Mouse (Mus musculus): ENCODE measurements around the gene Laptm5.

Laptm5 gene
- long read RNA-seq, experiment 1, transcript Laptm5-207 (8 exons, 2,600 nt): major isoform, 16 of 27 reads
- long read RNA-seq, experiment 1, partial matches to known transcripts: 10 of 27 reads
- long read RNA-seq, experiment 1, other reads (novel, unspliced or antisense): 1 of 27 reads
- long read RNA-seq, experiment 2, transcript Laptm5-207 (8 exons, 2,600 nt): major isoform, 16 of 22 reads
- long read RNA-seq, experiment 2, partial matches to known transcripts: 0 of 22 reads
- long read RNA-seq, experiment 2, other reads (novel, unspliced or antisense): 6 of 22 reads

GRCm38 (mm10) chr4:130913077-130913476 is at the start of gene Laptm5:
TSS of gene Laptm5 (plus strand) at chr4:130913125.
- intact Hi-C loops (cut with DNase I): no loop called here

GRCm38 (mm10) chr4:130865460-130865859 is 47.5 kb upstream of the Laptm5 start:
- intact Hi-C loops (cut with DNase I): no loop called here

- intact Hi-C loops (cut with DNase I): no loop called here
These were observed 47.0 kb upstream of the Laptm5 start for GRCm38 (mm10) chr4:130865901-130866371.

- intact Hi-C loops (cut with DNase I): no loop called here
These were observed 45.0 kb upstream of the Laptm5 start for GRCm38 (mm10) chr4:130867940-130868339.

- intact Hi-C loops (cut with DNase I): no loop called here
These were observed 44.1 kb upstream of the Laptm5 start for GRCm38 (mm10) chr4:130868803-130869202.

- intact Hi-C loops (cut with DNase I): no loop called here
These were observed 40.5 kb upstream of the Laptm5 start for GRCm38 (mm10) chr4:130872414-130872813.

- intact Hi-C loops (cut with DNase I): no loop called here
These were observed 39.5 kb upstream of the Laptm5 start for GRCm38 (mm10) chr4:130873440-130873839.

GRCm38 (mm10) chr4:130874601-130875000 is 38.3 kb upstream of the Laptm5 start:
- intact Hi-C loops (cut with DNase I): no loop called here

- intact Hi-C loops (cut with DNase I): no loop called here
These were observed 36.8 kb upstream of the Laptm5 start for GRCm38 (mm10) chr4:130876016-130876726.

GRCm38 (mm10) chr4:130878273-130879047 is 34.5 kb upstream of the Laptm5 start:
- intact Hi-C loops (cut with DNase I): loop anchor here (1.0 kb wide), 1 partner anchor 88 kb away; no protein-coding TSS in a partner anchor

GRCm38 (mm10) chr4:130879048-130879384 is 33.9 kb upstream of the Laptm5 start:
- intact Hi-C loops (cut with DNase I): no loop called here

GRCm38 (mm10) chr4:130881336-130881735 is 31.6 kb upstream of the Laptm5 start:
- intact Hi-C loops (cut with DNase I): no loop called here

- intact Hi-C loops (cut with DNase I): no loop called here
These were observed 30.2 kb upstream of the Laptm5 start for GRCm38 (mm10) chr4:130882762-130883161.

- intact Hi-C loops (cut with DNase I): no loop called here
These were observed 28.9 kb upstream of the Laptm5 start for GRCm38 (mm10) chr4:130883820-130884533.

GRCm38 (mm10) chr4:130887148-130887745 is 25.7 kb upstream of the Laptm5 start:
- intact Hi-C loops (cut with DNase I): no loop called here

- intact Hi-C loops (cut with DNase I): no loop called here
These were observed 23.0 kb upstream of the Laptm5 start for GRCm38 (mm10) chr4:130889777-130890510.

- intact Hi-C loops (cut with DNase I): no loop called here
These were observed 22.4 kb upstream of the Laptm5 start for GRCm38 (mm10) chr4:130890511-130890840.

- intact Hi-C loops (cut with DNase I): loop anchor here (1.0 to 2.0 kb wide), 2 partner anchors 55 to 102 kb away; no protein-coding TSS in a partner anchor
These were observed 20.8 kb upstream of the Laptm5 start for GRCm38 (mm10) chr4:130892001-130892587.

- intact Hi-C loops (cut with DNase I): loop anchor here (2.0 kb wide), 1 partner anchor 53 kb away; no protein-coding TSS in a partner anchor
These were observed 19.2 kb upstream of the Laptm5 start for GRCm38 (mm10) chr4:130893688-130894087.

GRCm38 (mm10) chr4:130895701-130896100 is 17.2 kb upstream of the Laptm5 start:
- intact Hi-C loops (cut with DNase I): no loop called here
